Mouse (Mus musculus) midbrain, embryonic 16.5 days (tissue): ENCODE measurements around the gene Poll. TPM values are rescaled to one million over a fixed set of nuclear protein-coding genes. Genes with fewer than 3 reads are reported as not detected.

Experiments
- ATAC-seq: fragments of 200-750 bp; cut with Nextera tagmentation; 2 replicates; pipeline ENCODE4 v1.8.0; 2017; ENCODE audit warnings: moderate TSS enrichment
- H3K27ac ChIP-seq: fragments of 300-500 bp; sonication (generic); 2 replicates; pipeline ENCODE4 v1.5.1; 2014; ENCODE audit warnings: mild to moderate bottlenecking, low read length, mixed read lengths
- H3K27me3 ChIP-seq: fragments of 300-500 bp; sonication (generic); 2 replicates; pipeline ENCODE4 v1.6.1; 2014; ENCODE audit warnings: low read depth, low read length, mixed read lengths; ENCODE audit not compliant: control insufficient read depth, insufficient read depth
- H3K36me3 ChIP-seq: fragments of 300-500 bp; sonication (generic); 2 replicates; pipeline ENCODE4 v1.6.1; 2014; ENCODE audit warnings: mild to moderate bottlenecking, low read length, moderate library complexity, mixed read lengths; ENCODE audit not compliant: control insufficient read depth, insufficient read depth
- H3K4me1 ChIP-seq: fragments of 300-500 bp; sonication (generic); 2 replicates; pipeline ENCODE4 v1.6.1; 2014; ENCODE audit warnings: mild to moderate bottlenecking, low read length, mixed read lengths; ENCODE audit not compliant: control insufficient read depth, insufficient read depth
- H3K4me2 ChIP-seq: fragments of 300-500 bp; sonication (generic); 2 replicates; pipeline ENCODE4 v1.6.1; 2014; ENCODE audit warnings: mild to moderate bottlenecking, low read length, mixed read lengths
- H3K4me3 ChIP-seq: fragments of 300-500 bp; sonication (generic); 2 replicates; pipeline ENCODE4 v1.5.1; 2014; ENCODE audit warnings: low read depth, mild to moderate bottlenecking, low read length, moderate library complexity, mixed read lengths
- H3K9ac ChIP-seq: fragments of 300-500 bp; sonication (generic); 2 replicates; pipeline ENCODE4 v1.6.1; 2014; ENCODE audit warnings: low read depth, low read length, mixed read lengths
- H3K9me3 ChIP-seq: fragments of 300-500 bp; sonication (generic); replicated peaks from 2 replicates; pipeline ENCODE4 v1.6.1; 2014; ENCODE audit warnings: mild to moderate bottlenecking, low read length, mixed read lengths; ENCODE audit not compliant: control insufficient read depth, poor library complexity, severe bottlenecking
- WGBS: fragments of 180-500 bp; shearing (Covaris S2); extraction: QIAGEN DNeasy Blood & Tissue Kit; methylation state at CpG from one replicate; pipeline ENCODE4 v1.1.7; 2014; 5-methylcytosine and 5-hydroxymethylcytosine counted together
- polyA plus RNA-seq: library from polyadenylated mRNA; unstranded; fragments of >200 nt; fragmentation: Nextera tagmentation; extraction: Ambion mirVana; gene quantifications from 2 replicates; pipeline ENCODE4 v1.2.1, GENCODE M21; 2015

The Poll gene
- polyA plus RNA-seq, 1 experiment from 2014 or later: 12.7 TPM

DNA sequence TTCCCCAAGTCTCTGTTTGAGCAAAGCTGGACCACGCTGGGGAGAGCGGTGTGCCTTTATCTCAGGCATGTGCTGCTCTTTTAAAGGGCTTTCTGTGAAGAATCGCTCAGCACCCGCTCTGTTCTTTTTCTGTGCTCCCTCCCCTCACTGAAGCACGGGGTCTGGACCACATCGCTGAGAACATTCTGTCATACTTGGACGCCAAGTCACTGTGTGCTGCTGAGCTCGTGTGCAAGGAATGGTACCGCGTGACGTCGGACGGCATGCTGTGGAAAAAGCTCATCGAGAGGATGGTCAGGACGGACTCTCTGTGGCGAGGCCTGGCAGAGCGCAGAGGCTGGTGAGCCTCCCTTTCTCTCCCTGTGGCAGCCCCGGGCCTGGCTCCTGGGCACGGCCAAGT lies 52.8 kb downstream of the Poll start:
- Histone ChIP-seq H3K4me3 (no peak overlapping the region), H3K4me1 (peaks cover 2% of the 10 kb centered on the region; the same call in 1 of the 2 replicates)
- WGBS: 73% methylated on average over 19 of the region's 19 CpGs

DNA sequence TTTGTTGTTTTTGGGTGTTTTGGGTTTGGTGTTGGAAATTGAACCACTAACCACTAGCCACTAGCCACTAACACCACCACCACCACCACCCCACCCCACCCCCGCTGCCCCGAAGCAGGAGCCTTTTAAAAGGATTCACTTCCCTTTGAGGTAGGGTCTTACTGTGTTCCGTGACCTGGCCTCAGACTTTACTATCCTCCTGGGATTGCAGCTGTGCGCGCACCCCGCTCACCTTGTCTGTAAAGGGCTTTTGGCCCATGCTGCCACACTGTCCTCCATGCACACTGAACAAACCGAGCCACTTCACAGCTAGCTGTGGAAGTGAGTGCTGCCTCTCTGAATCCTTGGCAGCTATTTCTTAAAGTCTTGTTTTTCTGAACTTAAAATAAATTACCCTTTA lies 54.9 kb downstream of the Poll start:
- no peaks in the 10 kb centered on the region for H3K9me3 ChIP-seq
- no peak for ATAC-seq
- H3K4me1 ChIP-seq: no peaks in the 10 kb centered on the region
- no peak overlapping the region for H3K4me2 ChIP-seq
- H3K27ac ChIP-seq: no peak overlapping the region
- no peak overlapping the region for H3K4me3 ChIP-seq
- WGBS: 84% methylated on average over 7 of the region's 7 CpGs
- no peak overlapping the region for H3K9ac ChIP-seq
- no peaks in the 10 kb centered on the region for H3K36me3 ChIP-seq
- no peaks in the 10 kb centered on the region for H3K27me3 ChIP-seq

More for the DNA sequence above, 52.8 kb downstream of the Poll start:
- Histone ChIP-seq H3K9me3 (no peaks in the 10 kb centered on the region), H3K9ac (no peak overlapping the region), H3K36me3 (no peaks in the 10 kb centered on the region), H3K27me3 (no peaks in the 10 kb centered on the region), H3K4me2 (no peak overlapping the region), H3K27ac (no peak overlapping the region)
- ATAC-seq: no peak

Other genes with a start within 250 kb of the Poll start
- 64.3 and 66.5 TPM in 2 replicates for gene Btrc, start 196.8 kb downstream of the Poll start, polyA plus RNA-seq
- 66.9 and 75.8 TPM in 2 replicates for gene Gm17018, start 84 bp upstream of the Poll start, polyA plus RNA-seq
- 4.2 and 5.6 TPM in 2 replicates for gene Fbxw4, start 99.8 kb upstream of the Poll start, polyA plus RNA-seq
- 0.23 and 1.2 TPM in 2 replicates for gene Fgf8, start 182.4 kb upstream of the Poll start, polyA plus RNA-seq
- 7.9 TPM in 2 replicates for gene Npm3, start 189.1 kb upstream of the Poll start, polyA plus RNA-seq
- gene Mgea5, start 223.3 kb upstream of the Poll start, polyA plus RNA-seq: 76.5 and 84.0 TPM in 2 replicates